Mouse (Mus musculus): ENCODE measurements around the gene Pkp2. TPM values are rescaled to one million over a fixed set of nuclear protein-coding genes. Genes with fewer than 3 reads are reported as not detected.
A peak's percentile ranks its signal among the peaks of the same experiment; 100 is the strongest.

The Pkp2 gene
- polyA plus RNA-seq, 1 experiment: 20.1 TPM

- no peak for DNase-seq (ENCODE audit: low spot score)
These were observed 47.8 kb downstream of the Pkp2 start for GRCm38 (mm10) chr16:16260882-16261281.

DNA sequence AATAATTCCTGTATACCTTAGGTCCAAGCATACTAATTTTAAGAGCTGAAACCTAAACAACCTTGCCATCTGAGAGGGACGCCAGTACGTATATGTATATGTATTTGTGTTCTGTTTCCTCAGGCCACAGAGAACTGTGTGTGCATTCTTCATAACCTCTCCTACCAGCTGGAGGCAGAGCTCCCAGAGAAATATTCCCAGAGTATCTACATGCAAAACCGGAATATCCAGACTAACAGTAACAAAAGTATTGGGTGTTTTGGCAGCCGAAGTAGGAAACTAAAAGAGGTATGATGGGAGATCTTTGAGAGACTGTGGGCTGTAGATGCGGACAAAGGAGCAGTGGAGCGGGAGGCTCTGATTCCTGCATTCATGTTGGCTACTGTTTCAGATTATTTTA is 48.4 kb downstream of the Pkp2 start:
- no peak for DNase-seq (ENCODE audit: low spot score)

GRCm38 (mm10) chr16:16262436-16262835 is 49.3 kb downstream of the Pkp2 start:
- no peak for DNase-seq (ENCODE audit: low spot score)

DNA sequence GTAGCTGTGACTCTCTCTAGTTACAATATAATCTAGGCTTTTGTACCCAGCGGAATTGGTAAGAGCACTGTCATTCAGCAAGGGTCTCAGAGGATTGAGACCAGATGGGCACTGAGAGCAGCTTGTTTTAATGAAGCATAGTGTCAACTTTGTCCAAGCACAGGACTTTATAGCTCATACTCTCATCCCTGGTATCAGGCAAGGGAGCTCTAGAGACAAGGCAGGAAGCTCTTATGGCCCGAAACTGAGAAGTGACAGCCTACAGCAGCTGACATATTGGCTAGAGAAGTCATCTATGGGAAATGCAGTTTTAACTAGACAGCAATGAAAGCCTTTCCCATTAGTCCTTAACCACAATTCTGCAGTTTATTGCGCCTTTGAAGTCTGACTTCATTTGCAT is 59.9 kb downstream of the Pkp2 start:
- no peak for DNase-seq (ENCODE audit: low spot score)

DNA sequence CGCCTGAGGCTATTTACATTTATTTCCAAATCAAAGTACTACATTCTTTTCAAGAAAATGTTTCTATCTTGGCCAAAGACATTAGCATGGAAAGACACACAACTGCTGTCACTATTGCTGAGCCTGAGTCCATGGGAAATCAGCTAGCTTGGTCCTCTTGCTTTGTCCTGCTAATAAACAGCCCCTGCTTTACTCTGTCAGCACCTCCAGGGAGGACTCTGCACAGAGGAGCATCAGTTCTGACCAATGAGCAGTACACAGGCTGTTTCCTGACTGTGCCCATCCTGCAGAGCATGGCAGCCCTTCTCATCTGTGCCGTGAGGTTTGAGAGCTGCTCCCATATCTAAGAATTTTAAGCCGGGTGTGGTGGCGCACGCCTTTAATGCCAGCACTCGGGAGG is 60.6 kb downstream of the Pkp2 start:
- DNase-seq (ENCODE audit: low spot score): no peak

DNA sequence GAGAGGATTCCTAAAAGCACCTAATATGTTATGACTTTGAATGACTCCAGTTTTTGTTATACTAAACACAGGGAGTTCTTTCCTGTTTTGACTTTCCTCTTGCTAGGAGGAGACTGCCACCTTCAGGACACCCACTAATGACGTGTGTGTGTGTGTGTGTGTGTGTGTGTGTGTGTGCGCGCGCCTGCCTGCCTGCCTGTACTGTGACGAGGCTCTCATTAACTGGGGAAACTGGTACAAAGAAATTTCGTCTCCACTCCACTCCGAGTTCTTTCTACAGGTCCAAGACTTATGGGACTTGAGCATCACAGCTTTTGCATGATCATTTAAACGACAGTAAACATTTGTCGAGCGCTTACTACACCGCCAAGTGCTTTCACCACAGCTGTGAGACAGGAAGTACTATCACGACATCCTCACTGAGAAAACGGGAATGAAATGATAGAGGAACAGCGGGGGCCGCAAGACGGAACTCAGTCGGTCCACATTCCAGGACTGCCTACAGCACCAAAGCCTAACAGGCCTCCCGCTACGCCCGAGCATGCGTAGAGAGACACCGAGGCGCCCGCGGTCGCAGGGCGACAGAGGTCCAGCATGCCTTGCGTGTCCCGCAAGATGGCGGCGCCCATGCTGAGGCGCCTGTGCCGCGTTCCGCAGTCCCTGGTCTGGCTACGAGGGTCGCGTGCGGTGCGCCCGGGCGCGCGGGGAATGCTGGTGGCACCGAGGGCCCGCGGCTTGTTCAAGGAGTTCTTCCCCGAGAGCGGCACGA is 89.4 kb downstream of the Pkp2 start, which contains the start of gene Yars2:
Gene Yars2, plus strand, starts transcription at position 597 of the 769 bp plus-strand sequence.
- peak; percentile 85 for DNase-seq (ENCODE audit: low spot score)

DNA sequence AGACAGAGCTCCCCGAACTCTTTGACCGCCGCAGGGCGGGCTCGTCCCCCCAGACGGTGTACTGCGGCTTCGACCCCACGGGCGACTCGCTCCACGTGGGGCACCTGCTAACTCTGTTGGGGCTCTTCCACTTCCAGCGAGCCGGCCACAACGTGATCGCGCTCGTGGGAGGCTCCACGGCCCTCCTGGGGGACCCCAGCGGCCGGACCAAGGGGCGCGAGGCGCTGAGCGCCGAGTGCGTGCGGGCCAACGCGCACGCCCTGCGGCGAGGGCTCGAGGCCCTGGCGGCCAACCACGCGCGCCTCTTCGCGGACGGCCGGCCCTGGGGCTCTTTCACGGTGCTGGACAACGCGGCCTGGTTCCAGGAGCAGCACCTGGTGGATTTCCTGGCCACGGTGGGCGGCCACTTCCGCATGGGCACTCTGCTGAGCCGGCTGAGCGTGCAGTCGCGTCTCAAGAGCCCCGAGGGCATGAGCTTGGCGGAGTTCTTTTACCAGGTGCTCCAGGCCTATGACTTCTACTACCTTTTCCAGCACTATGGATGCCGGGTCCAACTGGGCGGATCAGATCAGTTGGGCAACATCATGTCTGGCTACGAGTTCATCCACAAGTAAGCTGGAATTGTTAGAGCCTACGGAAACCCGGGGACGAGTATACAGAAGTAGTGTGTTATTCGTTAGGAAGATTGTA is 90.2 kb downstream of the Pkp2 start:
- DNase-seq (ENCODE audit: low spot score): no peak

- no peak for DNase-seq (ENCODE audit: low spot score)
These were observed 90.8 kb downstream of the Pkp2 start for GRCm38 (mm10) chr16:16303888-16304287.

GRCm38 (mm10) chr16:16311319-16311718 is 98.2 kb downstream of the Pkp2 start:
- DNase-seq (ENCODE audit: low spot score): no peak

Other genes with a start within 250 kb of the Pkp2 start
- gene Yars2, start 89.6 kb downstream of the Pkp2 start, polyA plus RNA-seq (2012; rRNA removed): 15.0 and 19.2 TPM in 2 replicates
- gene Dnm1l, start 145.6 kb downstream of the Pkp2 start, polyA plus RNA-seq (2012; rRNA removed): 45.5 and 48.1 TPM in 2 replicates

Data from urinary bladder, adult 2 months (tissue).